Mouse (Mus musculus): Measurements from ENCODE around the gene Pth2. TPM values are rescaled to one million over a fixed set of nuclear protein-coding genes. Genes with fewer than 3 reads are reported as not detected.

The Pth2 gene
- polyA plus RNA-seq, 1 experiment from 2014 or later = not detected

- Histone ChIP-seq H3K9ac (no peak overlapping the region), H3K36me3 (no peaks in the 10 kb centered on the region), H3K27ac (replicated peaks) (no peak overlapping the region), H3K4me2 (replicated peaks) (no peak overlapping the region), H3K27me3 (peaks cover 47% of the 10 kb centered on the region), H3K4me1 (peaks cover 8% of the 10 kb centered on the region), H3K4me3 (replicated peaks) (no peak overlapping the region), H3K9me3 (replicated peaks) (no peaks in the 10 kb centered on the region)
- no peak for ATAC-seq (ENCODE audit: insufficient number of reproducible peaks, low FRiP score, low TSS enrichment, low read depth)
- WGBS = 84% methylated on average over 6 of the region's 6 CpGs
Measured at GRCm38 (mm10) chr7:45190186-45190585, 9.4 kb downstream of the Pth2 start.

DNA sequence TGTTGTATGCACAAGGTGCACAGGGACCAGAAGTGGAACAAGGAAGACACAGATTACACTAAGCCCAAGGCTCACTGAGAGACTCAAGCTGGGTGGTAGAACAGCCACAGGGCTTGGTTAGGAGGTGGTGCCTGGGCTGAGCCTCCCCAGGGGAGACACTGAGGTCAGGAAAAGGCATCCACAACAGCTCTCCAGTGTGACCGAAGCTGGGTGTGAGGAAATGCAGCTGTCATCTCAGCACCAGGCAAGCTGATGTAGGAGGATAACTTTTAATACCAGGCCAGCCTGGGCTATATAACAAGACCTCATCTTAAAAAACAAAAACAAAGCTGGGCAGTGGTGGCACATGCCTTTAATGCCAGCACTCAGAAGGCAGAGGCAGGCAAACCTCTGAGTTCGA is 10.4 kb downstream of the Pth2 start:
- Histone ChIP-seq H3K27me3 (peaks cover 37% of the 10 kb centered on the region), H3K4me2 (replicated peaks) (no peak overlapping the region), H3K4me3 (replicated peaks) (no peak overlapping the region), H3K9ac (no peak overlapping the region), H3K9me3 (replicated peaks) (no peaks in the 10 kb centered on the region), H3K4me1 (peaks cover 8% of the 10 kb centered on the region), H3K36me3 (no peaks in the 10 kb centered on the region), H3K27ac (replicated peaks) (no peak overlapping the region)
- 58% methylated on average over 2 of the region's 2 CpGs for WGBS
- ATAC-seq (ENCODE audit: insufficient number of reproducible peaks, low FRiP score, low TSS enrichment, low read depth) = no peak

- Histone ChIP-seq H3K27ac (replicated peaks) (no peak overlapping the region), H3K4me2 (replicated peaks) (no peak overlapping the region), H3K4me3 (replicated peaks) (no peak overlapping the region), H3K27me3 (peaks cover 30% of the 10 kb centered on the region), H3K9me3 (replicated peaks) (no peaks in the 10 kb centered on the region), H3K9ac (no peak overlapping the region), H3K36me3 (no peaks in the 10 kb centered on the region), H3K4me1 (peaks cover 8% of the 10 kb centered on the region)
- peak; percentile 81 for ATAC-seq (ENCODE audit: insufficient number of reproducible peaks, low FRiP score, low TSS enrichment, low read depth)
- WGBS = 4% methylated on average over 8 of the region's 8 CpGs
Measured at GRCm38 (mm10) chr7:45191803-45192363, 11.1 kb downstream of the Pth2 start.

DNA sequence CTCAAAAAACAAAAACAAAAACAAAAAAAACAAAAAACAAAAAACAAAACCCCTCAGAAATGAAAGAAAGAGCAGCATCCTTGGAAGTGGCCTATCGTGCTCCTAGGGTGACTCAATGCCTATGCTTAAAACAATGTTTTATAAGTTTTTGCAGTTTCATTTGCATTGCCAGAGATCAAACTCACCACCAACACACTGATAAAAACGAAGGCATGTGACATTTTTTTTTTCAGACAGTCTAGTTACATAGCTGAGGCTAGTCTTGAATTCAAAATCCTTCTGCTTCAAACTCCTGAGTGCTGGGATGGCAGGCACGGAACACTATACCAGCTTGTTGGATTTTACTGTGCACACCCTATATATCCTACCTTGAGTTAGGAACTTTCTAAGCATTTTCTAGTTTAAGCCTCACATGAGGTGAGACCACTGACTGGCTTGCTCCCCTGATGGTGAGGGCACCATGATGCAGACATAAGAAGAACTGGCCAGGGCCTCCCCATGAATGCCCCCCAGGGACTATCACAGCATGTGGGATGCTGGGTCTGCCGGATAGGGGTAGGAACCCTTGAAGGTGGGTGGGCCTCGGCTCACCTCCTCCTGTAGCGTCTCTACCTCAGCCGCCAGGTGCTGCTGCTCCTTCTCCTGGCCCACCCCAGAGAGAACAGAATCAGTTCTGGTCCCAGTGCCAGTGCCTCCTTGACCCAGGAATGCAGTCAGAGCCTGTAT is 12.0 kb downstream of the Pth2 start:
- H3K36me3 ChIP-seq = no peaks in the 10 kb centered on the region
- WGBS = 76% methylated on average over 7 of the region's 7 CpGs
- H3K27ac ChIP-seq (replicated peaks) = no peak overlapping the region

DNA sequence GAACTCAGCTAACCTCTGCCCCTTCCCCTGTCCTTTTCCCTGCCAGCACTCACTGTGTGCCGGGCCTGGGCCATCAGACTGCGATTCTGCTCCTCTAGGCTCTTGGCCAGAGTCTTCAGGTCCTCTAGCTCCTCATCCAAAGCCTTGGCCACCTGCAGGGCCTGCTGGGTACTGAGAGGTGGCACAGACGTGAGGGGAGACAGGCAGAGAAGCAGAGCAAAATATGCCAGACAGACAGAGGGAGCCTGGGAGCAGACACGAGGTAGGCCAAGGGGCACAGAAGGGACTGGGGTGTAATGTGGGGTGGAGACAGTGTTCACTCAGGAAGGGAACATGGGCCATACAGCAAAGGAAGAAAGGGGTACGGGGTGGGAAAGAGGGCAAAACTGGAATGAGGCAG is 12.6 kb downstream of the Pth2 start:
- Histone ChIP-seq H3K4me1 (peaks cover 15% of the 10 kb centered on the region), H3K27ac (replicated peaks) (no peak overlapping the region), H3K27me3 (peaks cover 21% of the 10 kb centered on the region), H3K9ac (no peak overlapping the region), H3K4me3 (replicated peaks) (no peak overlapping the region), H3K9me3 (replicated peaks) (no peaks in the 10 kb centered on the region), H3K36me3 (no peaks in the 10 kb centered on the region), H3K4me2 (replicated peaks) (no peak overlapping the region)
- WGBS = 67% methylated on average over 5 of the region's 5 CpGs
- no peak for ATAC-seq (ENCODE audit: insufficient number of reproducible peaks, low FRiP score, low TSS enrichment, low read depth)

More for the DNA sequence above, 12.0 kb downstream of the Pth2 start:
- Histone ChIP-seq H3K9me3 (replicated peaks) (no peaks in the 10 kb centered on the region), H3K4me2 (replicated peaks) (no peak overlapping the region), H3K9ac (no peak overlapping the region), H3K4me1 (peaks cover 9% of the 10 kb centered on the region), H3K4me3 (replicated peaks) (no peak overlapping the region), H3K27me3 (peaks cover 26% of the 10 kb centered on the region)
- no peak for ATAC-seq (ENCODE audit: insufficient number of reproducible peaks, low FRiP score, low TSS enrichment, low read depth)

GRCm38 (mm10) chr7:45193871-45194785 is 13.3 kb downstream of the Pth2 start:
- H3K4me2 ChIP-seq (replicated peaks) = no peak overlapping the region
- H3K4me1 ChIP-seq = peaks cover 18% of the 10 kb centered on the region
- 66% methylated on average over 17 of the region's 17 CpGs for WGBS
- H3K9ac ChIP-seq = no peak overlapping the region
- H3K27me3 ChIP-seq = peaks cover 14% of the 10 kb centered on the region
- no peak overlapping the region for H3K27ac ChIP-seq (replicated peaks)
- no peaks in the 10 kb centered on the region for H3K36me3 ChIP-seq
- no peak overlapping the region for H3K4me3 ChIP-seq (replicated peaks)
- no peak for ATAC-seq (ENCODE audit: insufficient number of reproducible peaks, low FRiP score, low TSS enrichment, low read depth)
- no peaks in the 10 kb centered on the region for H3K9me3 ChIP-seq (replicated peaks)

DNA sequence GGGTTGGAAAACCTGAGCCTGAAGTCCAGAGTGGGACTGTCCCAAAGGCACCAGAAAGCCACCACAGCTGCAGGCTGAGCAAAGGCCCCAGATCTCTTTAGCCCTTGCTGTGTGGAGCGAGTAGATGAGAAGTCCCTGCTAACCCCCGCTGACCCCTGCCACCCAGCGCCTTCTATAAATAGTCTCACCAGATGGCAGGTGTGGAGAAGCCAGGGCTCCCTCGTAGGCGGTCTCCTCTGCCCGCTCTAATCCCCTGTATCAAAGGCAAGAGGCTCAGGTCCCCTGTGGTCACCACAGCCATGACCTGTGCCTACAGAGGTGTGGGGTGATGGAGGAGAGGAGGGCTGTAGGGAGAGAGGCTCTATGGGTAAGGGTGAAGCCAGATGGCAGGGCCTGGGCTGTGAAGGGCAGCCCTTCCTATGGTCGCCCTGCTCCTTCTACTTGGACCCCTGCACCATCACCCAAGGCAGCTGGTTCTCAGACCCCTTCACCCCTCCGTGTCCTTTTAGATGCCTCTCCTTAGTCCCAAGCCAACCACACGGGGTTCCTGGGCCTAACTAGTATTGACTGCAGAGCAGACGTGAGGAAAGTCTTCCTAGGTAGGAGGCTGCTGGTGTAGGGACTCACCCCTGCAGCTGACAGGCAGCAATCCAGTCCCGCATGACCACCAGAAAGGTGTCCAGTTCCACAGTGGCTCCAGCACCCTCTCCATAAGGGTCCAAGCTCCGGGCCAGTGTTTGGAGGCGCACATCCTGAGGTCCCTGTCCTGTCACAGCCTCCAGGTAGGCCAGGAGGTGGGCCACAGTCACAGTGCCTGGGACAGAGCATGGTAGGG is 14.8 kb downstream of the Pth2 start:
- no peak for ATAC-seq (ENCODE audit: insufficient number of reproducible peaks, low FRiP score, low TSS enrichment, low read depth)
- 60% methylated on average over 13 of the region's 13 CpGs for WGBS

GRCm38 (mm10) chr7:45196176-45196535 is 15.4 kb downstream of the Pth2 start:
- Histone ChIP-seq H3K4me1 (peaks cover 18% of the 10 kb centered on the region), H3K27me3 (peaks cover under 1% of the 10 kb centered on the region; the same call in 1 of the 2 replicates), H3K9me3 (replicated peaks) (no peaks in the 10 kb centered on the region), H3K9ac (0 out of 2 replicates have a peak overlapping the region, but pooled peaks have one; percentile 21), H3K4me2 (replicated peaks) (no peak overlapping the region), H3K4me3 (replicated peaks) (no peak overlapping the region), H3K36me3 (no peaks in the 10 kb centered on the region), H3K27ac (replicated peaks) (no peak overlapping the region)
- ATAC-seq (ENCODE audit: insufficient number of reproducible peaks, low FRiP score, low TSS enrichment, low read depth) = no peak
- WGBS = 77% methylated on average over 4 of the region's 4 CpGs

More for the DNA sequence above, 14.8 kb downstream of the Pth2 start:
- Histone ChIP-seq H3K27ac (replicated peaks) (no peak overlapping the region), H3K9me3 (replicated peaks) (no peaks in the 10 kb centered on the region), H3K4me1 (peaks cover 18% of the 10 kb centered on the region), H3K27me3 (peaks cover 5% of the 10 kb centered on the region; the same call in 1 of the 2 replicates), H3K9ac (0 out of 2 replicates have a peak overlapping the region, but pooled peaks have one; percentile 21), H3K36me3 (no peaks in the 10 kb centered on the region), H3K4me3 (replicated peaks) (no peak overlapping the region), H3K4me2 (replicated peaks) (no peak overlapping the region)

GRCm38 (mm10) chr7:45196994-45197393 is 16.2 kb downstream of the Pth2 start:
- Histone ChIP-seq H3K36me3 (no peaks in the 10 kb centered on the region), H3K27me3 (no peaks in the 10 kb centered on the region; the same call in 1 of the 2 replicates), H3K4me3 (replicated peaks) (no peak overlapping the region), H3K4me2 (replicated peaks) (no peak overlapping the region), H3K27ac (replicated peaks) (no peak overlapping the region), H3K9ac (no peak overlapping the region), H3K4me1 (peaks cover 12% of the 10 kb centered on the region; the same call in 1 of the 2 replicates), H3K9me3 (replicated peaks) (no peaks in the 10 kb centered on the region)
- ATAC-seq (ENCODE audit: insufficient number of reproducible peaks, low FRiP score, low TSS enrichment, low read depth) = no peak
- WGBS = 59% methylated on average over 5 of the region's 5 CpGs

- no peaks in the 10 kb centered on the region for H3K36me3 ChIP-seq
- no peak for ATAC-seq (ENCODE audit: insufficient number of reproducible peaks, low FRiP score, low TSS enrichment, low read depth)
- no peak overlapping the region for H3K9ac ChIP-seq
- H3K4me2 ChIP-seq (replicated peaks) = no peak overlapping the region
- 10% methylated on average over 5 of the region's 5 CpGs for WGBS
- no peak overlapping the region for H3K27ac ChIP-seq (replicated peaks)
- 0 out of 2 replicates have a peak, but pooled peaks cover 10% of the 10 kb centered on the region for H3K4me1 ChIP-seq
- H3K4me3 ChIP-seq (replicated peaks) = no peak overlapping the region
- no peaks in the 10 kb centered on the region for H3K9me3 ChIP-seq (replicated peaks)
- H3K27me3 ChIP-seq = peaks cover 4% of the 10 kb centered on the region
Measured at GRCm38 (mm10) chr7:45198435-45198834, 17.6 kb downstream of the Pth2 start.
